ENCODE assay signal across 8 mouse cellular contexts in genomic region chr8:126852663-126853390, GRCm38 (mm10).
DNase-seq lines count a peak whose midpoint lies in the region; ATAC-seq and TF ChIP-seq lines count a peak whose summit lies in the region.

No protein-coding gene starts in this region.

- no peaks in the 10 kb centered on the region for H3K36me3 ChIP-seq in forebrain, embryonic 12.5 days (replicated peaks)
- H3K36me3 ChIP-seq in forebrain, embryonic 16.5 days (ENCODE audit: control insufficient read depth, insufficient read depth): no peaks in the 10 kb centered on the region
- H3K36me3 ChIP-seq in limb, embryonic 14.5 days (ENCODE audit: control insufficient read depth, insufficient read depth, low read length): no peaks in the 10 kb centered on the region

- TF ChIP-seq POLR2A in limb, embryonic 14.5 days (IDR thresholded peaks at IDR 0.05; ENCODE audit: borderline replicate concordance, extremely low read depth, insufficient read depth, insufficient read length): no peak
- TF ChIP-seq POLR2A in cerebellum, adult 2 months (IDR thresholded peaks at IDR 0.05; ENCODE audit: borderline replicate concordance, insufficient read depth, low read length): no peak

- peaks cover 7% of the 10 kb centered on the region for H3K4me1 ChIP-seq in forebrain, embryonic 12.5 days
- no peaks in the 10 kb centered on the region for H3K4me1 ChIP-seq in forebrain, embryonic 16.5 days (replicated peaks; ENCODE audit: control insufficient read depth, insufficient read depth, low read length)
- H3K4me1 ChIP-seq in brown adipose tissue, adult 24 weeks (ENCODE audit: control insufficient read depth, insufficient read depth, insufficient read length, low read length): peaks cover 43% of the 10 kb centered on the region
- peaks cover 4% of the 10 kb centered on the region; the same call in 1 of the 2 replicates for H3K4me1 ChIP-seq in limb, embryonic 14.5 days (ENCODE audit: control insufficient read depth, insufficient read depth, low read length)
- no peaks in the 10 kb centered on the region for H3K4me1 ChIP-seq in cerebellum, adult 2 months (ENCODE audit: control insufficient read depth, insufficient read depth, low read length)

- 0 out of 2 replicates have a peak overlapping the region, but pooled peaks have one; percentile 14 for H3K27ac ChIP-seq in forebrain, embryonic 12.5 days
- no peak overlapping the region for H3K27ac ChIP-seq in forebrain, embryonic 16.5 days (ENCODE audit: low read length)
- H3K27ac ChIP-seq in brown adipose tissue, adult 24 weeks (replicated peaks; ENCODE audit: low read depth, low read length): peak overlapping the region; percentile 98
- H3K27ac ChIP-seq in limb, embryonic 14.5 days (replicated peaks; ENCODE audit: low read depth, low read length): 0 out of 2 replicates have a peak overlapping the region, but pooled peaks have one; percentile 26
- no peak overlapping the region for H3K27ac ChIP-seq in cerebellum, adult 2 months (ENCODE audit: insufficient read depth, low read length)

- no peaks in the 10 kb centered on the region for H3K27me3 ChIP-seq in forebrain, embryonic 12.5 days
- H3K27me3 ChIP-seq in forebrain, embryonic 16.5 days (replicated peaks; ENCODE audit: control insufficient read depth, insufficient read depth, low read length): no peaks in the 10 kb centered on the region
- no peaks in the 10 kb centered on the region for H3K27me3 ChIP-seq in limb, embryonic 14.5 days (ENCODE audit: control insufficient read depth, insufficient read depth, low read length)
- H3K27me3 ChIP-seq in cerebellum, adult 2 months (ENCODE audit: control insufficient read depth, insufficient read depth, low read length): no peaks in the 10 kb centered on the region

- 0 out of 2 replicates have a peak, but pooled peaks have one; percentile 39 for ATAC-seq in forebrain, embryonic 12.5 days (ENCODE audit: low FRiP score)
- no peak for ATAC-seq in forebrain, embryonic 16.5 days
- no peak for ATAC-seq in limb, embryonic 14.5 days (ENCODE audit: low FRiP score, low read depth)

- no peak overlapping the region for H3K4me2 ChIP-seq in forebrain, embryonic 12.5 days
- H3K4me2 ChIP-seq in forebrain, embryonic 16.5 days (ENCODE audit: low read length): no peak overlapping the region
- H3K4me2 ChIP-seq in limb, embryonic 14.5 days (replicated peaks; ENCODE audit: low read depth, low read length, severe bottlenecking): no peak overlapping the region

- DNase-seq in heart, postnatal 25 days (ENCODE audit: low spot score): peak; percentile 67
- DNase-seq in limb, embryonic 14.5 days (ENCODE audit: low spot score): no peak
- DNase-seq in yolk sac, embryonic 10.5 days (ENCODE audit: low spot score): peak; percentile 75
- no peak for DNase-seq in right cerebral cortex, postnatal 36 days (ENCODE audit: low spot score in 2 of 2)
- DNase-seq in cerebellum, adult 2 months: no peak

- no peak for TF ChIP-seq CTCF in cerebellum, adult 2 months (IDR thresholded peaks at IDR 0.05; ENCODE audit: borderline replicate concordance, insufficient read depth, low read depth, low read length)

- intact Hi-C loops in heart, postnatal 25 days (cut with DNase I): no loop called here

- H3K4me3 ChIP-seq in forebrain, embryonic 12.5 days (replicated peaks): no peak overlapping the region
- no peak overlapping the region for H3K4me3 ChIP-seq in forebrain, embryonic 16.5 days (replicated peaks; ENCODE audit: low read length)
- no peak overlapping the region for H3K4me3 ChIP-seq in brown adipose tissue, adult 24 weeks (ENCODE audit: insufficient read depth, low read depth, low read length)
- no peak overlapping the region for H3K4me3 ChIP-seq in limb, embryonic 14.5 days (replicated peaks; ENCODE audit: low read length)
- no peak overlapping the region for H3K4me3 ChIP-seq in cerebellum, adult 2 months (replicated peaks; ENCODE audit: insufficient read depth, low read depth, low read length)

- H3K9me3 ChIP-seq in forebrain, embryonic 12.5 days: no peaks in the 10 kb centered on the region
- no peaks in the 10 kb centered on the region for H3K9me3 ChIP-seq in forebrain, embryonic 16.5 days (ENCODE audit: control insufficient read depth, low read length)
- H3K9me3 ChIP-seq in limb, embryonic 14.5 days (ENCODE audit: control insufficient read depth, low read length): no peaks in the 10 kb centered on the region

- 55% methylated on average over 10 of the region's 10 CpGs for whole genome bisulfite sequencing in forebrain, embryonic 12.5 days
- WGBS in forebrain, embryonic 16.5 days: 58% methylated on average over 10 of the region's 10 CpGs
- WGBS in limb, embryonic 14.5 days: 65% methylated on average over 10 of the region's 10 CpGs
- 61% methylated on average over 10 of the region's 10 CpGs for WGBS in cerebellum, adult 2 months

- H3K9ac ChIP-seq in forebrain, embryonic 12.5 days: no peak overlapping the region
- no peak overlapping the region for H3K9ac ChIP-seq in forebrain, embryonic 16.5 days (replicated peaks; ENCODE audit: low read depth, low read length)
- H3K9ac ChIP-seq in limb, embryonic 14.5 days (ENCODE audit: low read depth, low read length, severe bottlenecking): no peak overlapping the region

Comparison
In these comparisons a context has a peak if more than half of its experiments do, and no peak if none do; other contexts are left out.
1. H3K27ac ChIP-seq: peak in forebrain, embryonic 12.5 days (single experiment), brown adipose tissue, adult 24 weeks (single experiment) and limb, embryonic 14.5 days (single experiment); none in forebrain, embryonic 16.5 days (single experiment) and cerebellum, adult 2 months (single experiment).
2. DNase-seq: peak in heart, postnatal 25 days (single experiment) and yolk sac, embryonic 10.5 days (single experiment); none in limb, embryonic 14.5 days (single experiment), right cerebral cortex, postnatal 36 days (0 of 2) and cerebellum, adult 2 months (0 of 2).